Mouse (Mus musculus) CD4-positive, CD25-positive, alpha-beta regulatory T cell, adult 9 weeks (primary cell): ENCODE measurements around the gene Fam83b. TPM values are rescaled to one million over a fixed set of nuclear protein-coding genes. Genes with fewer than 3 reads are reported as not detected.

Experiments used
- polyA plus RNA-seq: library from polyadenylated mRNA; unstranded; fragments of 100-300 nt; shearing (Covaris generic); gene quantifications from one replicate; pipeline ENCODE4 v1.2.1, GENCODE M21; 2017

Fam83b gene
- polyA plus RNA-seq: not detected

DNA sequence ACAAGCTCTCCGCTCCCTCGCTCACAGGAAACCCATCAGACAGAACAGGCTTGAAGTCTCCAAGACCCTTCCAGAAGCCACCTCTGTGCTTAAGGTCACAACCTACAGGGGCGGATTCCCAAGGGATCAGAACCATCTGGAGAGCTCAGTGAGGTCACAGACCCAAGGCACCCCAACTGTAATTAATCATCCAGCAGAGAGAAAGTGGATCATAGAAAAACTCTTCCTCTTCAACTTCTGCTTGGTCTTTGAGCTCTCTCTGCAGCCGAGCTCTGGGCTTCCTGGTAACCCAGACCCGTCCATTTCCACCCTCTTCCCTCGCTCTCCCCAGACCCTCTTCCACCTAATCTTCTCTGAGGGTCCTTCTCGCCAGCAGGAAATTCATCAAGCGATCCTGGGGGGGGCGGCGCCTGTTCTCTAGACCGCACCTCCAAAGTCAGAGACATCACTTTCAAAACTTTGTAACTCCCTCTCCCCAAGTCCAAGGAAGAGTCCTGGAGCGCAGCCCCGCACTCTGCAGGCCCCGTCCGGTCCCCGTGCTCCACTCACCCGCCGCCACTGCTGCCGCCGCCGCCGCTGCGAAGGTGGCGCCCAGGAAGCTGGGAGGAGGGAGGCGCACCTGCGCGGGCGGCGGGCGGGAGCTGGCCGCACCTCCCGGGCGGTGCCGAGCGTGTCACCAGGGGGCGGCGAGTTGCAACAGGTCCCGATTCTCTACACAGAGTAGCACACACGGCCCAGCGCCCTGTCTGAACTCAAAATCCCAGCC lies at the start of gene Fam83b:
TSS of gene Fam83b (minus strand) at position 602 of the 766 bp plus-strand sequence.

Other genes with a start within 250 kb of the Fam83b start
- not detected for gene Hcrtr2, start 243.3 kb downstream of the Fam83b start, polyA plus RNA-seq